Mouse (Mus musculus) embryonic fibroblast, embryonic 13.5 days (primary cell): ENCODE measurements around the gene Mpp6.

ENCODE experiments used
- CTCF ChIP-seq: IDR thresholded peaks from 2 replicates; pipeline ENCODE4 v1.5.1; 2011; ENCODE audit warnings: mild to moderate bottlenecking, control low read depth, low read length, moderate library complexity, borderline replicate concordance; ENCODE audit not compliant: insufficient read depth
- POLR2A ChIP-seq: IDR thresholded peaks from 2 replicates; pipeline ENCODE4 v1.6.1; 2011; ENCODE audit warnings: low read depth, mild to moderate bottlenecking, control low read depth, low read length, moderate library complexity

- TF ChIP-seq CTCF (no peak), POLR2A (no peak)
Observed at GRCm38 (mm10) chr6:50075248-50075647, 34.8 kb upstream of the Mpp6 start.
